ENCODE assay signal across 13 mouse cellular contexts in the genomic region with DNA sequence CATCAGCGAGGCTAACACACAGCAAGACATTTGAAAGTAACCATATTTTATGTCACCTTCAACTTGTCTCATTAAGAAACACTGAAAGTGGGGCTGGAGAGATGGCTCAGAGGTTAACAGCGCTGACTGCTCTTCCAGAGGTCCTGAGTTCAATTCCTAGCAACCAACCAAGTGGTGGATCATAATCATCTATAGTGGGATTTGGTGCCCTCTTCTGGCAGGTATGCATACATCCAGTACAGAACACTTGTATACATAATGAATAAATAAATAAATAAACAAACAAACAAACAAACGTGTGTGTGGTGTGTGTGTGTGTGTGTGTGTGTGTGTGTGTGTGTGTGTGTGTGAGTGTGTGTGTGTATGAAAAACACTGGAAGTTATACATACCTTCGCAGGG. TPM values are rescaled to one million over a fixed set of nuclear protein-coding genes. Genes with fewer than 3 reads are reported as not detected.
DNase-seq lines count a peak whose midpoint lies in the region; ATAC-seq and TF ChIP-seq lines count a peak whose summit lies in the region.
"Had no signal": no experiment of that assay in that cellular context is flagged by ENCODE, and none has a peak within 500 bp of the region (broad histone marks: within the 10 kb centered on the region; RNA-seq: fewer than 3 reads in every experiment).

No protein-coding gene starts in this region.

- H3K9ac ChIP-seq in heart, adult 2 months (ENCODE audit: low read depth, low read length): no peak overlapping the region
- H3K9ac ChIP-seq in midbrain, embryonic 14.5 days (replicated peaks; ENCODE audit: low read length): no peak overlapping the region
- H3K9ac ChIP-seq in midbrain, embryonic 13.5 days (replicated peaks): no peak overlapping the region
- no peak overlapping the region for H3K9ac ChIP-seq in stomach, postnatal 0 days (ENCODE audit: low read length)
- H3K9ac ChIP-seq: hindbrain, embryonic 14.5 days; liver, embryonic 15.5 days had no signal

- ATAC-seq in midbrain, embryonic 14.5 days (ENCODE audit: low FRiP score, low TSS enrichment): no peak
- no peak for ATAC-seq in midbrain, embryonic 13.5 days
- ATAC-seq in activated CD4-positive, CD25-positive, alpha-beta regulatory T cell, adult 4 months: peak; percentile 36
- ATAC-seq in stomach, postnatal 0 days (ENCODE audit: low FRiP score, low TSS enrichment): no peak

- no peak for TF ChIP-seq POLR2A in heart, adult 2 months (IDR thresholded peaks at IDR 0.05; ENCODE audit: insufficient read depth, low read depth, low read length)

- no peak overlapping the region for H3K4me2 ChIP-seq in midbrain, embryonic 14.5 days (ENCODE audit: low read length)
- no peak overlapping the region for H3K4me2 ChIP-seq in midbrain, embryonic 13.5 days (replicated peaks)
- no peak overlapping the region for H3K4me2 ChIP-seq in stomach, postnatal 0 days (replicated peaks; ENCODE audit: low read depth)
- H3K4me2 ChIP-seq: hindbrain, embryonic 14.5 days; liver, embryonic 15.5 days had no signal

- H3K27ac ChIP-seq in heart, adult 2 months: no peak overlapping the region
- H3K27ac ChIP-seq in midbrain, embryonic 14.5 days (replicated peaks; ENCODE audit: low read depth, low read length): no peak overlapping the region
- no peak overlapping the region for H3K27ac ChIP-seq in midbrain, embryonic 13.5 days
- no peak overlapping the region for H3K27ac ChIP-seq in stomach, postnatal 0 days (replicated peaks)
- H3K27ac ChIP-seq: hindbrain, embryonic 14.5 days had no signal

- DNase-seq in heart, adult 2 months: no peak
- DNase-seq in heart, postnatal 10 days: no peak
- DNase-seq in midbrain, embryonic 14.5 days: peak; percentile 37
- DNase-seq in stomach, postnatal 0 days (ENCODE audit: low spot score): no peak
- DNase-seq in cerebellum, postnatal 4 days (ENCODE audit: low spot score in 2 of 2): no peak
- DNase-seq in Muller cell, postnatal 12 days (ENCODE audit: inconsistent ontology term): no peak
- DNase-seq: heart, adult 11 months; right cerebral cortex, adult 18-20 months had no signal

- H3K4me3 ChIP-seq in heart, adult 2 months: no peak overlapping the region
- H3K4me3 ChIP-seq in midbrain, embryonic 14.5 days (replicated peaks; ENCODE audit: low read depth, low read length): no peak overlapping the region
- H3K4me3 ChIP-seq in midbrain, embryonic 13.5 days (replicated peaks): no peak overlapping the region
- H3K4me3 ChIP-seq in stomach, postnatal 0 days (ENCODE audit: low read depth, low read length): no peak overlapping the region
- H3K4me3 ChIP-seq: liver, embryonic 15.5 days had no signal

- peak; percentile 54 for TF ChIP-seq CTCF in heart, adult 2 months (IDR thresholded peaks at IDR 0.05)
- TF ChIP-seq CTCF in stomach, postnatal 0 days (IDR thresholded peaks at IDR 0.05; ENCODE audit: low read depth): peak; percentile 59

- no peaks in the 10 kb centered on the region for H3K4me1 ChIP-seq in heart, adult 2 months (ENCODE audit: control insufficient read depth, insufficient read depth, low read length)
- no peaks in the 10 kb centered on the region for H3K4me1 ChIP-seq in midbrain, embryonic 14.5 days (ENCODE audit: control insufficient read depth, insufficient read depth, low read length)
- no peaks in the 10 kb centered on the region for H3K4me1 ChIP-seq in midbrain, embryonic 13.5 days (replicated peaks)
- H3K4me1 ChIP-seq in stomach, postnatal 0 days (replicated peaks; ENCODE audit: control insufficient read depth, insufficient read depth): no peaks in the 10 kb centered on the region
- H3K4me1 ChIP-seq: liver, embryonic 15.5 days had no signal

- intact Hi-C loops in heart, adult 2 months (cut with DNase I): no loop called here
- intact Hi-C loops in heart, postnatal 10 days (cut with DNase I): no loop called here

- 88% methylated on average over 4 of the region's 4 CpGs for WGBS in heart, adult 2 months
- 94% methylated on average over 4 of the region's 4 CpGs for WGBS in midbrain, embryonic 14.5 days
- WGBS in midbrain, embryonic 13.5 days: 94% methylated on average over 4 of the region's 4 CpGs
- WGBS in stomach, postnatal 0 days: 88% methylated on average over 4 of the region's 4 CpGs

- peaks cover 2% of the 10 kb centered on the region; the same call in 1 of the 2 replicates for H3K36me3 ChIP-seq in heart, adult 2 months (ENCODE audit: control insufficient read depth, insufficient read depth, low read length)
- peaks cover 47% of the 10 kb centered on the region for H3K36me3 ChIP-seq in midbrain, embryonic 14.5 days (ENCODE audit: control insufficient read depth, insufficient read depth, low read length)
- H3K36me3 ChIP-seq in midbrain, embryonic 13.5 days: peaks cover 53% of the 10 kb centered on the region
- H3K36me3 ChIP-seq in stomach, postnatal 0 days (ENCODE audit: control insufficient read depth, insufficient read depth, low read length): 0 out of 2 replicates have a peak, but pooled peaks cover 4% of the 10 kb centered on the region

- no peaks in the 10 kb centered on the region for H3K27me3 ChIP-seq in heart, adult 2 months (ENCODE audit: control insufficient read depth, insufficient read depth, low read length)
- no peaks in the 10 kb centered on the region for H3K27me3 ChIP-seq in midbrain, embryonic 14.5 days (ENCODE audit: control insufficient read depth, insufficient read depth, low read length)
- H3K27me3 ChIP-seq in midbrain, embryonic 13.5 days: no peaks in the 10 kb centered on the region
- H3K27me3 ChIP-seq in stomach, postnatal 0 days (ENCODE audit: control insufficient read depth, insufficient read depth, low read length): no peaks in the 10 kb centered on the region
- H3K27me3 ChIP-seq: liver, embryonic 15.5 days had no signal

- no peaks in the 10 kb centered on the region for H3K9me3 ChIP-seq in midbrain, embryonic 14.5 days (ENCODE audit: control insufficient read depth, low read length)
- no peaks in the 10 kb centered on the region for H3K9me3 ChIP-seq in midbrain, embryonic 13.5 days
- no peaks in the 10 kb centered on the region for H3K9me3 ChIP-seq in stomach, postnatal 0 days (ENCODE audit: control insufficient read depth, low read length)
- H3K9me3 ChIP-seq: G1E; liver, embryonic 15.5 days had no signal

- TF ChIP-seq EP300 in heart, adult 2 months (IDR thresholded peaks at IDR 0.05; ENCODE audit: insufficient read depth, low read depth, low read length): no peak
- TF ChIP-seq EP300 in stomach, postnatal 0 days (optimal IDR thresholded peaks at IDR 0.05): no peak

- no peaks in the 10 kb centered on the region for H3K79me2 ChIP-seq in heart, adult 2 months (replicated peaks; ENCODE audit: control insufficient read depth, insufficient read depth, low read length)

RNA-seq across cellular contexts. Expression of a gene that starts 39.6 kb away (rescaled TPM):
- 100 to 1,000 TPM; 105 to 131 TPM for total RNA-seq in heart, adult 2 months (2021)
- 30.3 and 56.6 TPM in 2 replicates for polyA plus RNA-seq in heart, adult 2 months (2012; rRNA removed)
- 100 to 1,000 TPM; 101 to 121 TPM for total RNA-seq in heart, postnatal 10 days (2021)
- 168 and 207 TPM in 2 replicates for polyA plus RNA-seq in midbrain, embryonic 14.5 days (2014; fragmentation: Nextera tagmentation; extraction: Ambion mirVana)
- 197 and 243 TPM in 2 replicates for polyA plus RNA-seq in midbrain, embryonic 13.5 days (2015; fragmentation: Nextera tagmentation; extraction: Ambion mirVana)
- 10 to 100 TPM; 41.4 to 48.2 TPM for polyA plus RNA-seq in activated CD4-positive, CD25-positive, alpha-beta regulatory T cell, adult 4 months (2017; shearing (Covaris generic))
- polyA plus RNA-seq in stomach, postnatal 0 days (2015; fragmentation: Nextera tagmentation; extraction: Ambion mirVana): 41.8 and 47.1 TPM in 2 replicates
